Mouse (Mus musculus): ENCODE results near the gene Zfp213.

Zfp213 gene

GRCm38 (mm10) chr17:23571084-23571483, 7.0 kb upstream of the Zfp213 start:
- DNase-seq, result no peak

DNA sequence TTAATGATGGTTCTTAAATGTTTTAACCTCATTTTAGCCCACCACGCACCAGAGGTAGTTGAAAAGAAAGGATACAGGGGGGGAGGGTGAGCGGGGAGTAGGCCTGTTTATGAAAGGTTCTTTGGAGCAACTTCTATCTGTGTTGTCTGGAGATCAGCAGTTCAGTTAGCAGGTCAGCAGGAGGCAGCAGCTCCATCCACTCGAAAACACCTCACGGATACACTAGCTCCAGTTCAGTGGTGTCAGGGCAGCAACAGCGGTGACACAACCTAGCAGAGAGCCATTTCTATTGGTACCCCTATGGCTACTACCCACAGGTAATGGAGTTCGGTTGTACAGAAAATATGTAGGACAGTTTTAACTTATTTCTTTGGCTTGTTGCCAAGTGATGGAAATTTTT, 6.0 kb upstream of the Zfp213 start:
- no peak for DNase-seq

DNA sequence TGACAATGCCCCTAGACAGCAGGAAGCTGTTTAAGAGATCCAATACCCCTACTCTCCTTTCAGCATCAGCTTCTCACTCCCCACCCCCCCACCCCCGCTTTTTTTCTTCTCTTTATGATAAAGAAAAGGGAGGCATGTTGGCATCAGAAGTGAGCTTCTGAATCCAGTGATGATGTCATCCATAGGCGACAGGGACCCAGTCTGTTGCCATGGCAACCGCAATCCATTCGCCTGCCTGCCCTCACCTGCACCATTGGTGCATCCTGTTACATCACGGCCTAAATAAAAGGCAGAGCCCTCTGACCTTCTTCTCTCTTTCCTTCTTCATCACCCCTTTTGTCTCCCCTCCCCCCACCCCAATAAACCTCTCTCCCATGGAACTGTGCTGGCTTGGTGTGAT, 4.3 kb upstream of the Zfp213 start:
- no peak for DNase-seq

GRCm38 (mm10) chr17:23566787-23567186, 2.7 kb upstream of the Zfp213 start:
- no peak for DNase-seq

DNA sequence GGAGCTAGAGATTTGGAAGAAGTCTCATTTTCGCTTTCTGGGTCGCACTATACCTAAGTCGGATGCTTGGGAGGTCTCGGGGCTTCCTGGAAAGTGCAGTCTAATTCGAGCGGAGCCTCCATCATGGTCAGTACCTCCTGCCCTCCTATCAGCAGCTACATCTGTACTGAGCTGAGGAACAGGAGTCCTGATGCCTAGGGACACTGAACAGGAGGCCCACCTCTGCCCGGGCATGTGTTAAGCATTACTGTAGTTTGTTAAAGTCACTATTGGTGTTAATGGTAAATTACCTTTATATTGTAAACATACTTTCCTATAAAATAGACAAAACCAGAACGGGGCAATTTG, 304 bp upstream of the Zfp213 start:
- DNase-seq, result no peak

DNA sequence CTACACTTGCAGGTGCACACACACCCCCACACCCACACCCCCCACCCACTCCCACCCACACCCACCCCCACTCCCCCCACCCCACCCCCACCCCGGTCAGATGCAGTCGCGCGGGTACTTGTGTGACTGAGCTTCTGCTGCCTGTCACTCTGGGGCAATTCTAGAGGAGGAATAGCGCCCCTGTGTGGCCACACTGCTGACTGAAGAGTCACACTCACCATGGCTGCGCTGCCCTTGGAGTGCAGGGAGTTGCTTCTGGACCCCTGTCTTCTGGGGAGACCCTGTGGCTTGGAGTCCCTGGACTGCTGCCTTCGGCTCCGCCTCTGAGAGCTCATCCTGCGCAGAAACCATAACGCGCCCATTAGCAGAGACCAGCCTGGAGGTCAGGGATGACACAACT, 4.3 kb downstream of the Zfp213 start:
- peak; percentile 64 for DNase-seq

DNA sequence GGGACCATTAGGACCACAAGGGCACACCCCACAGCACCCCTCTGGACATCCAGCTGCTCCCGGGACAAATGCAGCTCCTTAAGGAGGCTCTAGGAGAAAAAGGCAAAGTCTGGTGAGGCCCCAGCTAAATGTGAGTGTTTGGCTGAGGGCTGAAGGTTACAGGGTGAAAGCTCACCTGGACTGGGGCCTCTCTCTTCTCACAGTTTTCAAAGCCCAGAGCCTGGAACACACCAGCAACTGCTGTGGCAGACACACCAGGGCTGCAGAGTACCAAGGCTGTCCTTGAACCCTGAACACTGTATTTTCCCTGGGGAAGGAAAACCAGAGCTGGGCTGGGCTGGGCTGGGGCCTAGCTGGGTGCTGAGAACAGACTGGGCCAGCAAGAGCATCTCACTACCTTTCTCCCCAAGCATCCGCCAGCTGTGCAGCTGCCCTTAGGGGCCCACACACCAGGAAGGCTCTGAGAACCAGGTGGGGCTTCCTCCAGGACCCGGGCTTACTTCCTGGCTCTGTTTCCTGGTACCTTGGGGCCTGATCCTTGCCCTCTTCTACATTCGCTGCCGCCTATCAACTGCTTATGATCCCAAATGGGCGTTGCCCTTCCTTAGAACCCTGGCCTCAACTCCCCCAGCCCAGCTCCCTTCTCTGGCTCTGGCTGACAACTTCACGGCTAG, 8.7 kb downstream of the Zfp213 start:
- no peak for DNase-seq

GRCm38 (mm10) chr17:23554321-23554720, 9.7 kb downstream of the Zfp213 start:
- DNase-seq, result no peak

- DNase-seq, result no peak
Measured at GRCm38 (mm10) chr17:23553634-23554120, 10.4 kb downstream of the Zfp213 start.

DNA sequence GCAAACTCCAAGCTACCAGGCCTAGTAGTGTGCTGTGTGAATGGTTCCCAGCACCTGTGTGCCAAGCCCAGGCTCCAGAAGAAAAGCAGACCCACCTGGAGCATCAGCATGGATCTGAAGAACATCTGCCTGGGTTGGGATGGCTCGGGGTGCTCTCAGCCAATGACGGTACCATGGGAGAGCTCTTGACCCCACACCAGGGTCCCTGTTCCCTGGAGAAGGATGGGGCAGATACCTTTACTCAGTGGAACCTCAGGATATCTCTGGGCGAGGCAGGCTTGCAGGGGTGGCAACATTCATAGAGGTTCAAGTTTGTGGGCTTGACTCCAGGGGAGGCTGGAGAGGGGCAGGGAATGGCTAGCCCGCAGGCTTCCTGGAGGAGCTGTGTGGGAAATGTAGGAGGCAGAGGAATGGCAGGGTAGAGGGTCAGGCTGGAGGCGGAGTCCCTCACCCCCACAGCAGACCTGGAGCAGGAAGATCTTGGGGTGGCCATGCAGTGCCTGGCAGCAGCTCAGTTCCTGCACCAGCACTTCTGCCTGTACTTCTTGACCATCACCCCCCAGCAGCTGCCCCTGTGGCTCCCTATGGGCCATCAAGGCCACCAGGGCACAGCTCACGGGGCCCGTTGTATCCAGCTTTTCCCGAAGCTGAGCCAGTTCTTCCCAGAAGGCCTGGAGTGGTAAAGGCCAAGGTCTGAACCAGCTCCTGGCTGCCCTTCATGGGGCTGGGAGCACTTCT, 11.0 kb downstream of the Zfp213 start:
- DNase-seq, result no peak

GRCm38 (mm10) chr17:23551963-23552362, 12.1 kb downstream of the Zfp213 start:
- DNase-seq, result no peak

- no peak for DNase-seq
Measured at GRCm38 (mm10) chr17:23551416-23551815, 12.6 kb downstream of the Zfp213 start.

GRCm38 (mm10) chr17:23550856-23551255, 13.2 kb downstream of the Zfp213 start:
- no peak for DNase-seq

DNA sequence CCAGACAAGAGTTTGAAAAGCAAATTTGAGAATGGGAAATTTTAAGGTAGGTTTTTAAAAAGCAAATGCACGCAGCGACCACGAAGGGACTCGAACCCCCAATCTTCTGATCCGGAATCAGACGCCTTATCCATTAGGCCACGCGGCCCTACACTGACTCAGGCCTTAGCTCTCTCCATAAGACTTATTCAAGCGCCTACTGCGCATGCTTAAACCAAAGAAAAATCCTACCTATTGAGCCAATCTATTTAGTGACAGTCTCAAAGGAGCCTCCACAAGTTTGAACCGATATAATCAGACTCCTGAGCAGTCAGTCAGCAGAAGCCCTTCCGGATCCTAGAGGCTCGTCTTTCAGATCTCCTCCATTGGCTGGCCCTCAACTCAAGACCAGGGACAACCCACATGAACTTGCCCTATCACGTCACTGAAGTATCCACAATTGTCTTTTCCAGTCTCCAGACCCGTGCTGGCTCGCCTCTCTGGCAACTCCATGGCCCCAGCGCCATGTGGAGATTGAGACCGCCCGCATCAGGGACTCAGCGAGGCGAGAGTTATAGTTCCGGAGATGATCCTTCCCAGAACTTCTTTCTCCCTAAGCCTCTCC, 13.7 kb downstream of the Zfp213 start:
- peak; percentile 84 for DNase-seq

DNA sequence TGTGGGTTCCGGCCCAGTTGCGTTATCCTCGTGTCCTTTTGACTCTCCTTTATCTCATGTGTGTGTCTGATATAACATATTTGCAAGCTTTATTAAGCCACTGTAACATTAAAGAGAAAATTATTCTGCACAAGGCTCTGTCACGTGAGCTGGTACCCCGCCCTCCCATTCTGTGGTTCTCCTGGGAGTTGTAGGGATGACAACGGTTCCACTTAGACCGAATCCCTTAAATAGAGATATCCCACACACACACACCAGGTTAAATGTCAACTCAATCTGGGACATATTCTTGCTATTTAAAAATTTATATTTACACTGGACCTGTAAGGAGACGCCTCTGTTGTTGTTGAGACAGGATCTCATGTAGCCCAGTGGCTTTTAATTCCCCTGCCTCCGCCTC, 14.6 kb downstream of the Zfp213 start:
- DNase-seq, result no peak

DNA sequence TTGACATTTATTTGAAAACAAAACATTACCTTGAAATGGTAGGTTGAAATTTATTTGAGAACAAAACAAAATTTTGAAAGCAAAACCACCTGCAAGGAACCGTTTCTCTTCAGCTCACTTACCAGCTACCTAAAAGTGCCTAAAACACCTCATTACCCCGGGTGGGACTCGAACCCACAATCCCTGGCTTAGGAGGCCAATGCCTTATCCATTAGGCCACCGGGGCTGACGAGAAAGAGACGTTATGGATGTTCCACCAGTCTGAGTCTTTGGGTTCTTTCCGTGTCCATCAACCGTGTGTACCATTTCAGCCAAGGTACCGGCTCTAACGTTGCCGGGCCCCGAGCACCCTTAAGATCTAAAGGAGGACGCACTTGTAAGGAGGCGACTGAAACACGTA, 15.4 kb downstream of the Zfp213 start:
- peak; percentile 79 for DNase-seq

DNA sequence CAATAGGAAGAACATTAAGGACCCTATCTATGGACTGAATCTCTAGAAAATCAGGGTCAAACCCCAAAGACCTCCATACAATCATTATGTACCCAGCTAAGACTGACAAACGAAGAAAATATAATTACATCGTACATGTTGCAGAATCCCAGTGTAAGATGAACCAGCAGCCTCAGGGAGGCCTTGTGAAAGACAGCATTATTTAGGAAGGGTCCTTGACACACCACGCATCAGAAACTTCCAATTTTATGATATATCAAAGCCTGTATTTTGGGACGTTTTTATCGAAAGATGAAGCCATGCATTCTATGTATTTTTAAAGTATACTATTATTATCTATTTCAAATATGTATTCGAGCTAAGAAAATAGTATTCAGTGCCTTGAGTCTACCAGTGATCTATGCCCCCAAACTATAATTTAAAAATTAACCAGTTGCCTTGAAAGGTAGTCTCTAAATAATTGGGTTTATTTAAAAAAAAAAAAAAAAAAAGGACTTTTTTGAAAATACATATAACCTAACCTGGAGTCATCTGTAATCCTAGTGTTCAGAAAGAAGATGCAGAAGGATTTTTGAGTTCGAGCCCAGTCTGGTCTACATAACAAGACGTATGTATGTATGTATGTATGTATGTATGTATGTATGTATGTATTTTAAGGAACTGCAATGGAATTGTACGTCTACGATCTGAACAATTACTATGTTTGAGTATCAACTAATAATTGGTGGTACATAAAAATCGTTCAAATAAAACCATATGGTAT, 16.2 kb downstream of the Zfp213 start:
- no peak for DNase-seq

DNA sequence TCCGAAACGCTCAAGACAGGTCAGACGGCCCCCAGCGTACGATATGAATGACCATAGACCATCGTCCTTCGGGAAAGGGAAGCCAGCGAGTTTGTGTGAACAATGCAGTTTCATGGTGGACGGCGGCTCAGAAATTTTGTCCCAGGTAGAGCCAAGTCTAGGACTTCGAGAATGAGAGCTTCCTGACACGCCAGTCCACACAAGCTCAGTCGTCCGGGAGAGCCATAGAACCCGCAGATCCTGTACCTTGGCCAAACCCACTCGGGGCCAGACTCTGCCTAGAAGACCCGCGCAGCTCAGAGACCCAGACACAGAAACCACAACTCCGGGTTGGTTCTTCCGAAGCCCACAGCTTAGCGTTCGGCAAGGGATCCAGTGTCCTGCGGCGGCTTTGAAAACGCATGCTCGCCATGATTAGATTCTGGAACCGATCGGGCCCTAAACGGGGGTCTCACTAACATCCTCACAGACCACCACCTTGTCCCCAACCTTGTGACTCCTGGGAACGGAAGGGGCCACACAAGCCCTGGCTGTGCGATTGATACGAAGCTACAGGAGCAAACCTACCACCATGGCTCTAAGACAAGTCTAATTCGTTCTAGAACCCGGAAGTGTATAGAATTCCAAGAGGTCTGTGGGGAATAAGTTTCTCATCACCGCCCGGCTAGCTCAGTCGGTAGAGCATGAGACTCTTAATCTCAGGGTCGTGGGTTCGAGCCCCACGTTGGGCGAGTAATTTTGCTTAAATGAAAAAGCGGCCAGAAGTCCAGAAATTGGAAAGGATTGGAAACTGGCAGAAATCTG, 17.1 kb downstream of the Zfp213 start:
- DNase-seq, result peak; percentile 77

- DNase-seq, result peak; percentile 71
Measured at GRCm38 (mm10) chr17:23546333-23546701, 17.7 kb downstream of the Zfp213 start.

DNA sequence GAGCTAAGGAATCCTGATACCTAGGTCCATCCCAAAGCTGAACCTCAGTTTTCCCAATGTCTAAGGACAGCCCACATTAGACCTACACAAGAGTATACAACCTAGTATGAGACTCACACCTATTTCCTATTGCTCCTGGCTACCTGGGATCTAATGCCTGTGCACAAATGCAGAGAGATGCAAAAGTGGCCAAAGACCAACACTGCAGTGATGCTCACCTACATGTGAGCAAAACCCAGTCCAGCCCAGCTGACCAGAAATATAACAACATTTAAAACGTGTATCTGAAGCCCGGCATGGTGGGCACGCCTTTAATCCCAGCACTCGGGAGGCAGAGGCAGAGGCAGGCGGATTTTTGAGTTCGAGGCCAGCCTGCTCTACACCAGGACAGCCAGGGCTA, 18.2 kb downstream of the Zfp213 start:
- DNase-seq, result no peak

DNA sequence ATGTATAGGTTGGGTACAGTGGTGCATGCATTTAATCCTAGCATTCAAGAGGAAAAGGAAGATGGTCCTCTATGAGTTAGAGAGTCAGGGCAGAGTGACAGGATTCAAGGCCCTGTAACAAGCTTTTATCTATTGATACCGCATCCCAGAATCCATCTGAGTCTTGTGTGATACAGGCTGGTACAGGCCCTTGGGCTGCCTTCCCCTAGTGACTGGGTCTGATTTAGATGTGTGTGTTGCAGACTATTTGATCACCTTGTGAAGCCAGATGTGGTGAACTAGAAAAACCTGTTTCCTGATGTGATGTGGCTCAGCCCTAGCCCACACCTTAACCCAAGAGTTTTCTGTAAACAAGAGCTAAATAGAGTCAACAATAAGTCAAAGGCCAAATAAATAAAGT, 19.3 kb downstream of the Zfp213 start:
- no peak for DNase-seq

DNA sequence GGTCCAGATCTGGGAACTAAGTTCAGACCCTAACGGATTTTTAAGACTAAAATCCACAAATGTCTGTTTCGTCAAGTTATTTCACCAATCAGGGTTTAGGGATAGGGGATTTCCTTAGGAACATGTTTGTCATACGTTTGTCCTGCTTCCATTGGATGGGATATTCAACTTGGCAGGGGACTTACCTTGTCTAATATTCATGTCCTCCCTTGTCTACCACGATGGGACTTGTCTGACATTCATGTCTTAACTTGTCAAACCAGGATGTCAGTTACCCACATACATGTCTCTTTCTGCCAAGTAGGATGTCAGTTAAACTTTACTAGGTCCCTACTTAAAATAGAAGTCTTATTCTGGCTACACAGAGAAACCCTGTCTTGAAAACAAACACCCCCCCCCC, 20.1 kb downstream of the Zfp213 start:
- no peak for DNase-seq

DNA sequence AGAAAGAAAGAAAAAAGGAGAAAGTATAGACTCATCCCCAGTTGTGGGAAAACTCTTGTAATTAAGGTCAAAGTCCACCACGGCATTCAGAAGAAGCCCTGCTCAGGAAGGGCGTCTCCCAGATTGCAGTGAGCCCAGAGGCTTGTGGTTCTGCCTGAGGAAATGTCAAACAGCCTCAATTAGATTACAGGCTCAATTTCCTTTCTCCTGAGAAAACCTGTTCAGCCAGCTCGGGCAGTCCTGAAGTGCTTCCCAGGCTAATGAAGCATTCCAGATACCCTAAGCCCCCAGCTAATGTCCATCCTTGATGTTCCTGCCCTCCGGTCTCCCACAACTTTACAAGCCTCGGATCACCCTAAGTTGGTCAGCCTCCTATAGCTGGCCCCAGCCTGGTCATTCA, 20.7 kb downstream of the Zfp213 start:
- no peak for DNase-seq

All from right cerebral cortex, postnatal 14 days (tissue).